Mouse (Mus musculus) heart, postnatal 0 days (tissue): ENCODE measurements around the gene Exosc6.

ENCODE experiments used
- CTCF ChIP-seq: IDR thresholded peaks from 2 replicates; pipeline ENCODE4 v1.5.1; 2016; ENCODE audit warnings: antibody characterized with exemption, control low read depth, low read depth
- EP300 ChIP-seq: IDR thresholded peaks from 2 replicates; pipeline ENCODE4 v1.6.1; 2016; ENCODE audit warnings: antibody characterized with exemption, low read depth

DNA sequence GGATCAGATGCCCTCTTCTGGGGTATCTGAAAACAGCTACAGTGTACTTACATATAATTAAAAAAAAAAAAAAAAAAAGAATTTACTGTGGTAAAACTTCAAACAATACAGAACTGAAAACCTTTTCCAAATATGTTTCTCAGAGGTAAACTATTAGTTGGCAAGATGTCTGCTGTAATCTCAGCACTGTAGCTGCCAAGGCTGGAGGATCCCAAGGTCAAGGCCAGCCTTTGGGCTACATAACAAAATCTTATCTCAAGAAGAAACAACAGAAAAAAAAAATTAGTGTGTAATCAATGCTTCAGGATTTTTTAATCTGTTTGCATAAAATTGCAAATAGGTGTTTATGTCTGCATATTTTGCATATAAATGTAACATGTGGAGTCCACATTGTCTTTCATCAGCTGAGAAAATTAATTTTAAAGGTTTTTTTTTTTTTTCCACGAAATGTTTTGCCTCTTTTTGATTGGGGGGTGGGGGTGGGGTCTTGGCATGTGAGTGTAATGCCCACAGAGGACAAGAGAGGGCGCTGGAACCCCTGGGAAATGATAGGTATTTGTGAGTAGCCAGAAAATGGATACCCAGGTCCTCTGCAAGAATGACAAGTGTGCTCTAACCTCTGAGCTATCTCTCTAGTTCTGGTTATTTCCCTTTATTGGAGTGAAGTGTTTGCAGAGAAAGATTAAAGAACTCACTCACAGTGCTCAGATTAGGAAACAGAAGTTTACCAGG is 12.0 kb upstream of the Exosc6 start:
- peak; percentile 7; the same call in 1 of the 2 replicates for TF ChIP-seq CTCF
- no peak for TF ChIP-seq EP300
